Mouse (Mus musculus): ENCODE measurements around the gene Tecpr1. TPM values are rescaled to one million over a fixed set of nuclear protein-coding genes. Genes with fewer than 3 reads are reported as not detected.

The Tecpr1 gene
- polyA plus RNA-seq, 1 experiment from 2014 or later, result 27.4 TPM

- Histone ChIP-seq H3K4me1 (no peaks in the 10 kb centered on the region), H3K27ac (no peak overlapping the region), H3K27me3 (no peaks in the 10 kb centered on the region), H3K4me2 (replicated peaks) (no peak overlapping the region), H3K9me3 (no peaks in the 10 kb centered on the region), H3K4me3 (no peak overlapping the region), H3K9ac (no peak overlapping the region), H3K36me3 (peaks cover 36% of the 10 kb centered on the region)
- no peak for ATAC-seq (ENCODE audit: insufficient number of reproducible peaks, insufficient read depth, low FRiP score, low TSS enrichment)
- WGBS, result 92% methylated on average over 12 of the region's 12 CpGs
Measured at GRCm38 (mm10) chr5:144204303-144204702, 19.1 kb downstream of the Tecpr1 start.

- no peak for ATAC-seq (ENCODE audit: insufficient number of reproducible peaks, insufficient read depth, low FRiP score, low TSS enrichment)
- H3K4me1 ChIP-seq, result no peaks in the 10 kb centered on the region
- WGBS, result 92% methylated on average over 10 of the region's 10 CpGs
- no peaks in the 10 kb centered on the region for H3K9me3 ChIP-seq
- peaks cover 39% of the 10 kb centered on the region for H3K36me3 ChIP-seq
- no peak overlapping the region for H3K4me2 ChIP-seq (replicated peaks)
- no peaks in the 10 kb centered on the region for H3K27me3 ChIP-seq
- no peak overlapping the region for H3K9ac ChIP-seq
- H3K4me3 ChIP-seq, result no peak overlapping the region
- no peak overlapping the region for H3K27ac ChIP-seq
Measured at GRCm38 (mm10) chr5:144203398-144203959, 19.9 kb downstream of the Tecpr1 start.

GRCm38 (mm10) chr5:144202430-144202829 is 21.0 kb downstream of the Tecpr1 start:
- Histone ChIP-seq H3K27me3 (no peaks in the 10 kb centered on the region), H3K36me3 (peaks cover 39% of the 10 kb centered on the region)
- whole genome bisulfite sequencing, result 98% methylated on average over 6 of the region's 6 CpGs

GRCm38 (mm10) chr5:144200616-144201015 is 22.8 kb downstream of the Tecpr1 start:
- H3K9me3 ChIP-seq, result no peaks in the 10 kb centered on the region
- 81% methylated on average over 11 of the region's 11 CpGs for WGBS
- no peak overlapping the region for H3K27ac ChIP-seq
- H3K27me3 ChIP-seq, result no peaks in the 10 kb centered on the region
- H3K9ac ChIP-seq, result no peak overlapping the region
- no peak for ATAC-seq (ENCODE audit: insufficient number of reproducible peaks, insufficient read depth, low FRiP score, low TSS enrichment)
- no peak overlapping the region for H3K4me3 ChIP-seq
- H3K4me1 ChIP-seq, result no peaks in the 10 kb centered on the region
- H3K4me2 ChIP-seq (replicated peaks), result no peak overlapping the region
- H3K36me3 ChIP-seq, result peaks cover 36% of the 10 kb centered on the region

More at GRCm38 (mm10) chr5:144202430-144202829, 21.0 kb downstream of the Tecpr1 start:
- Histone ChIP-seq H3K4me1 (no peaks in the 10 kb centered on the region), H3K4me3 (no peak overlapping the region), H3K27ac (no peak overlapping the region), H3K9ac (no peak overlapping the region), H3K9me3 (no peaks in the 10 kb centered on the region), H3K4me2 (replicated peaks) (no peak overlapping the region)
- ATAC-seq (ENCODE audit: insufficient number of reproducible peaks, insufficient read depth, low FRiP score, low TSS enrichment), result no peak

GRCm38 (mm10) chr5:144195567-144195966 is 27.8 kb downstream of the Tecpr1 start:
- Histone ChIP-seq H3K4me2 (replicated peaks) (no peak overlapping the region), H3K4me1 (no peaks in the 10 kb centered on the region), H3K27ac (no peak overlapping the region), H3K9me3 (no peaks in the 10 kb centered on the region), H3K9ac (no peak overlapping the region), H3K27me3 (no peaks in the 10 kb centered on the region), H3K36me3 (peaks cover 12% of the 10 kb centered on the region; the same call in 1 of the 2 replicates), H3K4me3 (no peak overlapping the region)
- WGBS, result 86% methylated on average over 8 of the region's 8 CpGs
- ATAC-seq (ENCODE audit: insufficient number of reproducible peaks, insufficient read depth, low FRiP score, low TSS enrichment), result no peak

- H3K4me3 ChIP-seq, result no peak overlapping the region
- no peaks in the 10 kb centered on the region for H3K9me3 ChIP-seq
- 80% methylated on average over 7 of the region's 7 CpGs for WGBS
- no peak overlapping the region for H3K9ac ChIP-seq
- H3K4me2 ChIP-seq (replicated peaks), result no peak overlapping the region
- no peak overlapping the region for H3K27ac ChIP-seq
- ATAC-seq (ENCODE audit: insufficient number of reproducible peaks, insufficient read depth, low FRiP score, low TSS enrichment), result no peak
- peaks cover 6% of the 10 kb centered on the region; the same call in 1 of the 2 replicates for H3K27me3 ChIP-seq
- H3K36me3 ChIP-seq, result peaks cover 12% of the 10 kb centered on the region; the same call in 1 of the 2 replicates
- peaks cover 10% of the 10 kb centered on the region for H3K4me1 ChIP-seq
Measured at GRCm38 (mm10) chr5:144194416-144194815, 29.0 kb downstream of the Tecpr1 start.

- Histone ChIP-seq H3K27me3 (peaks cover 6% of the 10 kb centered on the region; the same call in 1 of the 2 replicates), H3K9ac (no peak overlapping the region), H3K4me2 (replicated peaks) (no peak overlapping the region), H3K27ac (no peak overlapping the region), H3K36me3 (no peaks in the 10 kb centered on the region), H3K4me3 (no peak overlapping the region), H3K9me3 (no peaks in the 10 kb centered on the region), H3K4me1 (peaks cover 11% of the 10 kb centered on the region)
- ATAC-seq (ENCODE audit: insufficient number of reproducible peaks, insufficient read depth, low FRiP score, low TSS enrichment), result no peak
- 86% methylated on average over 6 of the region's 6 CpGs for WGBS
Measured at GRCm38 (mm10) chr5:144192673-144193072, 30.7 kb downstream of the Tecpr1 start.

GRCm38 (mm10) chr5:144191026-144191425 is 32.4 kb downstream of the Tecpr1 start:
- H3K9me3 ChIP-seq, result no peaks in the 10 kb centered on the region
- no peak overlapping the region for H3K27ac ChIP-seq
- peaks cover 11% of the 10 kb centered on the region for H3K4me1 ChIP-seq
- H3K27me3 ChIP-seq, result peaks cover 6% of the 10 kb centered on the region; the same call in 1 of the 2 replicates
- H3K9ac ChIP-seq, result no peak overlapping the region
- no peak overlapping the region for H3K4me3 ChIP-seq
- no peak for ATAC-seq (ENCODE audit: insufficient number of reproducible peaks, insufficient read depth, low FRiP score, low TSS enrichment)
- H3K36me3 ChIP-seq, result no peaks in the 10 kb centered on the region
- no peak overlapping the region for H3K4me2 ChIP-seq (replicated peaks)
- WGBS, result 45% methylated on average over 23 of the region's 23 CpGs

- Histone ChIP-seq H3K27me3 (peaks cover 6% of the 10 kb centered on the region; the same call in 1 of the 2 replicates), H3K36me3 (peaks cover 7% of the 10 kb centered on the region), H3K9ac (no peak within 1 kb of the TSS), H3K27ac (no peak within 1 kb of the TSS), H3K9me3 (no peaks in the 10 kb centered on the region), H3K4me3 (peak within 1 kb of the TSS; percentile 27), H3K4me1 (peaks cover 11% of the 10 kb centered on the region), H3K4me2 (replicated peaks) (peak within 1 kb of the TSS; percentile 58)
- WGBS, result 4% methylated on average over 20 of the region's 26 CpGs
- ATAC-seq (ENCODE audit: insufficient number of reproducible peaks, insufficient read depth, low FRiP score, low TSS enrichment), result no peak
Measured at GRCm38 (mm10) chr5:144189950-144190583, 33.3 kb downstream of the Tecpr1 start, which contains the start of gene Bhlha15. TSS of gene Bhlha15 (plus strand) at chr5:144190286.

- no peak overlapping the region for H3K4me2 ChIP-seq (replicated peaks)
Measured at GRCm38 (mm10) chr5:144189327-144189726, 34.1 kb downstream of the Tecpr1 start.

GRCm38 (mm10) chr5:144188422-144188821 is 35.0 kb downstream of the Tecpr1 start:
- no peak overlapping the region for H3K9ac ChIP-seq
- WGBS, result 77% methylated on average over 6 of the region's 6 CpGs
- no peaks in the 10 kb centered on the region for H3K9me3 ChIP-seq
- H3K27me3 ChIP-seq, result peaks cover 6% of the 10 kb centered on the region; the same call in 1 of the 2 replicates
- no peak overlapping the region for H3K4me2 ChIP-seq (replicated peaks)
- no peak for ATAC-seq (ENCODE audit: insufficient number of reproducible peaks, insufficient read depth, low FRiP score, low TSS enrichment)
- H3K27ac ChIP-seq, result no peak overlapping the region
- peaks cover 13% of the 10 kb centered on the region for H3K36me3 ChIP-seq
- H3K4me3 ChIP-seq, result no peak overlapping the region
- peaks cover 11% of the 10 kb centered on the region for H3K4me1 ChIP-seq

More at GRCm38 (mm10) chr5:144189327-144189726, 34.1 kb downstream of the Tecpr1 start:
- no peak for ATAC-seq (ENCODE audit: insufficient number of reproducible peaks, insufficient read depth, low FRiP score, low TSS enrichment)
- Histone ChIP-seq H3K9me3 (no peaks in the 10 kb centered on the region), H3K27me3 (peaks cover 6% of the 10 kb centered on the region; the same call in 1 of the 2 replicates), H3K4me3 (no peak overlapping the region), H3K9ac (no peak overlapping the region), H3K4me1 (peaks cover 11% of the 10 kb centered on the region), H3K36me3 (peaks cover 13% of the 10 kb centered on the region), H3K27ac (no peak overlapping the region)
- WGBS, result 75% methylated on average over 7 of the region's 7 CpGs

Measured in embryonic facial prominence, embryonic 12.5 days (tissue).